Mouse (Mus musculus) myocyte (in vitro differentiated cells): ENCODE data around the gene Krt1.

Experiments used
- CEBPB ChIP-seq: IDR thresholded peaks from 2 replicates; pipeline ENCODE4 v1.6.1; 2011; ENCODE audit warnings: mild to moderate bottlenecking, moderate library complexity; ENCODE audit not compliant: poor library complexity, insufficient read depth, severe bottlenecking
- E2F4 ChIP-seq: IDR thresholded peaks from one replicate; pipeline ENCODE4 v1.6.1; 2011; ENCODE audit warnings: mild to moderate bottlenecking, control low read depth, moderate library complexity; ENCODE audit not compliant: insufficient read depth
- MAX ChIP-seq: IDR thresholded peaks from one replicate; pipeline ENCODE4 v1.6.1; 2011; ENCODE audit warnings: low read depth, mild to moderate bottlenecking, control low read depth
- MYOD1 ChIP-seq, 3 experiments: IDR thresholded peaks; one replicate each; pipeline ENCODE4 v1.6.1; 2011; ENCODE audit warnings: control low read depth in 2 of 3, low read depth in 2 of 3, mild to moderate bottlenecking in 2 of 3, moderate library complexity in 1 of 3; ENCODE audit not compliant: insufficient read length in 2 of 3, control insufficient read depth in 1 of 3
- POLR2A ChIP-seq: IDR thresholded peaks from one replicate; pipeline ENCODE4 v1.6.1; 2011; ENCODE audit warnings: low read depth, mild to moderate bottlenecking, control low read depth, moderate library complexity; ENCODE audit not compliant: insufficient read length
- POLR2AphosphoS2 ChIP-seq: IDR thresholded peaks from one replicate; pipeline ENCODE4 v1.6.1; 2011; ENCODE audit warnings: low read depth, control low read depth; ENCODE audit not compliant: insufficient read length
- REST ChIP-seq: IDR thresholded peaks from one replicate; pipeline ENCODE4 v1.6.1; 2011; ENCODE audit warnings: mild to moderate bottlenecking, control low read depth, moderate library complexity; ENCODE audit not compliant: insufficient read depth, insufficient read length
- SRF ChIP-seq: IDR thresholded peaks from one replicate; pipeline ENCODE4 v1.6.1; 2011; ENCODE audit warnings: low read depth; ENCODE audit not compliant: control insufficient read depth, insufficient read length
- TCF12 ChIP-seq: IDR thresholded peaks from one replicate; pipeline ENCODE4 v1.6.1; 2011; ENCODE audit warnings: mild to moderate bottlenecking, control low read depth; ENCODE audit not compliant: poor library complexity, insufficient read depth, severe bottlenecking
- USF1 ChIP-seq: IDR thresholded peaks from one replicate; pipeline ENCODE4 v1.6.1; 2011; ENCODE audit warnings: low read depth, mild to moderate bottlenecking, control low read depth, moderate library complexity

DNA sequence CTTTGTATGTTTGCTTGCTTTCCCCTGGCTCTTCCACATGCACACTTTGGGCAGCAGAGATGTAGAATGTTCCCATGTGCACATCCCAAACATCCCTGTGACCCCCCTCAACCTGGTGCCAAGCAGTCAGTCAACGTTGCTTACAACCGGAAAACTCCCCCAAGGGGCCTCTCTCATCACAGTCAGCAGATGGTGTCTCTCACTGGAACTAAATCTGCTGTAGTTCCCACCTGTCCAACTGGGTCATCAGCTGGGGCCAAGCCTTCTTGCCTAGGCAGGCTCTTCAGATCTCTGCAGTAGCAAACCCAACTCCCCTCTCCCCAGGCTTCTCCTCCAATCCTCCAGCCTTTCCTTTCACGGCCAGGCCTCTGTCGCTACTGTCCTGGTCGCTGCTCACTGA is 6.1 kb upstream of the Krt1 start:
- no peak for TF ChIP-seq MAX
- no peak for TF ChIP-seq REST
- no peak for TF ChIP-seq POLR2A
- no peak for TF ChIP-seq CEBPB
- TF ChIP-seq TCF12 = no peak
- TF ChIP-seq MYOD1 (IDR thresholded peaks at IDR 0.05; ENCODE audit: control insufficient read depth in 1 of 3, insufficient read length in 2 of 3, low read depth in 2 of 3) = no peak
- TF ChIP-seq E2F4 = no peak
- TF ChIP-seq USF1 = no peak
- TF ChIP-seq POLR2AphosphoS2 = no peak
- no peak for TF ChIP-seq SRF
